Mouse (Mus musculus) c-Kit-positive CD71-negative TER-119-negative erythroid progenitor cells, embryonic 14.5 days (primary cell): ENCODE measurements around the gene Tead1.
"Not testable (repeated sequence)": the region's sequence is repeated elsewhere in the genome, so short reads cannot be mapped to it uniquely, and the experiment has no call there.

Experiments
- DNase-seq: peaks from one replicate; pipeline ENCODE4 v3.0.0-alpha.2; 2013; ENCODE audit warnings: low read depth

The Tead1 gene

DNA sequence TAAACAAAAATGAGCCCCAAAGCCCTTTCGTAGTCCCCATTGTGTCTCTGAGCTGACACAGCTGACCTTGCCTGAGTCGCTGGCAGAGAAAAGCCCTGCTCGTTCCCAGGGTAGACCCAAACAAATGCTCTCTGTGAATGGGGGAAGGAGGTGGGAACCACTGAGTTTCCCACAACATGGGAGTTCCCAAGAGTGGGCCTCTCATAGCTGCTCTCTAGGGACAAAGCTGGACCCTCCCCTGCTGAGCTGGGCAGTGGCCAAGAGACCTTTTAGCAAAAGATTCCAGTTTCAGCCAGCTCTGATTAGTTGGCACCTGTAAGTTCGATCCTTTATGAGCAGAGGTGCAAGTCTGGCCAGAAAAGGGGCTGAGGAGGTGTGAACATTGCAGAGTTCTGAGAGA, 243.7 kb downstream of the Tead1 start:
- DNase-seq, result no peak

DNA sequence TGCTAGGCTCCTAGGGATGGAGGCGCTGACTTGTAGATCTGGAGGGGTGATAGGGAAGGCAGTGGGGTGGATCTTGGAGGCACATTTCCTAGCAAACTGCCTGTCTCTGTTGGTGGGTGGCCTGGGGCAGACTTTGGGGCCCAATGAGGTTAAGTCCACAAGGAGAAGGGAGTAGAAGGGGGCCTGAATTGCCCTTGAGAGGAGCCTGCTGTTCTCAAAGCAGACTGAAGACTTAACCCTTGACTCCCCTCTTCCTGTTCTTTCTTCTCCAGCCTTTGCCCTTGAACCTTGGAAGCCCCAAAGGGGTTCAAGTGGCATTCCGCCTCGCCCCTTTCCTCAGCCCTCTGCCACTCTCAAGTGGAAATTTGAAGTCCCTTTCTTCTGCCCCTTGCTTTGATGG, 244.6 kb downstream of the Tead1 start:
- no peak for DNase-seq

DNA sequence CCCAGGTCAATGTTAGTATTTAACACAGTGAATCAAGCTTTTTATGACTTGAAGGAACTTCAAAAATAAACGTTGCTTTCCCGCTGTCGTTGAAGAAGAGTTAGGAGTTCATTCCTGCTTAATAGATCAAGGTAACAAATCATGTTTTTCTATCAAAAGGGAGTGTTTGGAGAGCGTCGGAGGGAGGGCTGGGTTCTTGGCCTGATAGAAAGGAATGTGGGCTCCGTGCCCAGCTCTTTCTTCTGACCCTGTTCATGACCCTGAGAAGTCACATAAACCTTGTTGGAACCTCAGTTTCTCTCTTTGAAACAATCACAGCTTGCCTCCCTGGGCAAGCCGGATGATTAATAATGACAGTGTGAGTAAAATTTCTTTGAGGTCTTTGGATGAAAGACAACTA, 251.6 kb downstream of the Tead1 start:
- DNase-seq, result no peak

DNA sequence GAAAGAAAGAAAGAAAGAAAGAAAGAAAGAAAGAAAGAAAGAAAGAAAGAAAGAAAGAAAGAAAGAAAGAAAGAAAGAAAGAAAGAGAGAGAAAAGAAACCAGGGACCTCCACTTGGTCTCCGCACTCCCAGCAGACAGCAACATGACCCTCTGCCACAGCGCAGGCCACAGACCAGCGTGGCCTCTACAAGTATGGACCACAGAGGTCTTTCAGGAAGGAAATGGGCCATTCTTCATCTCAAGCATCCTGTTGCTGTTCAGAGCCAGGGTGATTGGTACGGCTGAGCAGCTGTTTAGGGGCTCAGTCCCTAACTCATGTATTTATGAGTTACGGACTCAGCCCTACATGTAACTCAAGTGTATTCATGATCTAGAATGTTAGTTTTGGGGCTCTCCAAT, 256.8 kb downstream of the Tead1 start:
- DNase-seq, result not testable (repeated sequence)

DNA sequence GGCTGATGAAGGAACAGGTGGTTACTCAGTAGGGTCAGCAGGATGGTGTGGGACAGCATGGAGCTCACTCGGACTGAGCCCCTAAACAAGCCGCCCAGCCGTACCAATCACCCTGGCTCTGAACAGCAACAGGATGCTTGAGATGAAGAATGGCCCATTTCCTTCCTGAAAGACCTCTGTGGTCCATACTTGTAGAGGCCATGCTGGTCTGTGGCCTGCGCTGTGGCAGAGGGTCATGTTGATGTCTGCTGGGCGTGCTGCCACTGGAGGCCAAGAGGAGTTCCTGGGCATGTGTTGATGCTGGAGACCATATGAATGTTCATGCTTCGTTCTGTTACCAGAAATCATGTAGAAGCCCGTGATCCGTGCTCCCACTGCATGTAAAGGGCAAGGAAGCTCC, 258.0 kb downstream of the Tead1 start:
- DNase-seq, result no peak

DNA sequence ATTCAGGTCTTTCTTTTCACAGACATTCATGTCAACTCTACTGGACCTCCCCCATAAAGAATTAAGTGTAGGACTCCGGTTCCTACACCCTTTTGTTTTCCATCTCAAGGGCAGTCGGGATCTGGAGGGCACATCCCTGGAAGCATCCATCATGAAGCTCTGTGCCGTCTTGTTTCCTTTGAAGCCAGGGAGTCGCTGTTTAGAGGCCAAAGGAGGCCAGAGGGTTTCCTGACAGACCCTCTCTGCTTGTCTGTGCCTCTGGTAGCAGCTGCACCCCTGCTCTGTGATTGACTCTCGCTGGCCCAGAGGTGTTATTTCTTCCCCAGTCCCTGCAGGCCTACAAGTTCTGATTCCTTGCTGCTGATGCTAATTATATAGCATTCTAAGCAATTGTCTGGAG, 259.8 kb downstream of the Tead1 start:
- DNase-seq, result no peak

DNA sequence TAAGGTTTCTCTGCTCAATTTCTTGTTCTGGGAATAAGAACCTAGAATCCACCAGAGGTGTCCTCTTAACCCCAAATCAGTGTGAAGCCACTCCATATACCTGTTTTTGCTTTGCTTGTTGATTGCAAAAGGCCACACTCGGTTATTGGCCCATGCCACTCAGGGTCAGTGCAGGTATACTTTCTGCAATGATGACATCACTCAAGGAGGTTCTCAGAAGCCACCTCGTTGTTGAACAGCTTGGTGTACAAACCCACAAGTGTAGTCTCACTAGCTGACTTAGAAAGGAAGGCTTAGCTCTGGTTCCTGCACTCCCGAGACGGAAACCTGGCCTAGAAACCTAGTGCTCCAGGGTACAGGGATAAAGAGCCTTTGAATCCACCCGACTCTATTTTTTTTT, 263.4 kb downstream of the Tead1 start:
- DNase-seq, result no peak

DNA sequence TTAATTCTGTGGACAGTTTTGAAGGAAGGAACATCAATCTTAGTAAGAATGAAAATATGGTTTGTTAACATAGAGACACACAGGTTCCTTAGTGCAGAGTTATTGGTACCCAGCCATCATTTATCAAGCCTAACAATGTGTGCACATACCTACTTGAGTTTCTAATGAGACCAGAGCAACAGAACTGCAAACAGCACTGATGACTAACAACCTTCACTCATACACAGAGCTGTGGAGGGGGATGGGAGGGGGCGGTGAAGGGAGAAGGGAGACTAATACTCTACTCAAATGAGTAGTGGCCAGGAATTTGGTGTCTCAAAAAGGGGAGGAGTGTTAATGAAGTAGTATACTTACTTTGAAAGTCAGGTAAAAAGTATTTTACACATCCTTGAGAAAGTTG, 263.9 kb downstream of the Tead1 start:
- no peak for DNase-seq

DNA sequence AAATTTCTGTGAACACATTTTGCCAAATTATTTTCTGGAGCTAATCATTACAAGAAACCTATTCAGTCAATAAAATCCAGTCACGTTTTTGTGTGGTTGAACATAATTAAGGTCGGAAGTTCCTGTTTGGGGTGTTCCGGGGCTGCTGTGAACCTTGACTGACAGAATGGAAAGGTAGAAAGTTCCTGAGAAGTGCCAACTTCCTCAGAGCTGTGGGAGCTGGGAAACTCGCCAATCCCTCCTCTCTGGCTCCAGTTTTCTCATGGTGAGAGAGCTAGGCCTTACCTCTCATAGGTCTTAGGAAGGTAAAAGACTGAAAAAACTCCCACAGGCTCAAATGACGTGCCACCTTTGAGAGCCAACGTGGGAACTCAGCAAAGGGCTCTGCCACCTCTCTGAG, 267.6 kb downstream of the Tead1 start:
- DNase-seq, result no peak

DNA sequence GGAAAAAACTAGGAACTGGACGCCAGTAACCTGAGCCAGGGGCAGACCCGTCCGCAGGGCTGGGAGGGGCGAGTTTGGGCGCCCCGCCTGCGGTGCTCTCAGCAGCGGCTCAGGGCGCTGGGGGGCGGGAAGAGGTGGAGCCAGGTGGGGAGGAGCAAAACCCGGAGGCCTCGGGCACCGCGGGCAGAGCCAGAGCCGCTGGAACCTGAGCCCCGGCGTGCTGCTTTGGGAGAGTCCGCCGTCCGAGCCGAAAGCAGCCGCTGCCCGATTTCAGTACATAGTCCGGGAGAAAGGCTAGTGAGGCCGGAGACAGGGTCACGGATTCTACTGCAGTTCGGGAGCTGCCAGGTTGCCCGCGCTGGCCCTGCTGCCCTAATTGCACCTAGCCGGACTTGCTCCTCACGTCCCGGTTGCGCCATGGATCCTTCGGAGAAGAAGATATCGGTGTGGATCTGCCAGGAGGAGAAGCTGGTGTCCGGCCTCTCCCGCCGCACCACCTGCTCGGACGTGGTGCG, 274.7 kb downstream of the Tead1 start, which contains the start of gene Rassf10:
Gene Rassf10, plus strand, starts transcription at position 186 of the 515 bp plus-strand sequence.
- DNase-seq, result no peak

DNA sequence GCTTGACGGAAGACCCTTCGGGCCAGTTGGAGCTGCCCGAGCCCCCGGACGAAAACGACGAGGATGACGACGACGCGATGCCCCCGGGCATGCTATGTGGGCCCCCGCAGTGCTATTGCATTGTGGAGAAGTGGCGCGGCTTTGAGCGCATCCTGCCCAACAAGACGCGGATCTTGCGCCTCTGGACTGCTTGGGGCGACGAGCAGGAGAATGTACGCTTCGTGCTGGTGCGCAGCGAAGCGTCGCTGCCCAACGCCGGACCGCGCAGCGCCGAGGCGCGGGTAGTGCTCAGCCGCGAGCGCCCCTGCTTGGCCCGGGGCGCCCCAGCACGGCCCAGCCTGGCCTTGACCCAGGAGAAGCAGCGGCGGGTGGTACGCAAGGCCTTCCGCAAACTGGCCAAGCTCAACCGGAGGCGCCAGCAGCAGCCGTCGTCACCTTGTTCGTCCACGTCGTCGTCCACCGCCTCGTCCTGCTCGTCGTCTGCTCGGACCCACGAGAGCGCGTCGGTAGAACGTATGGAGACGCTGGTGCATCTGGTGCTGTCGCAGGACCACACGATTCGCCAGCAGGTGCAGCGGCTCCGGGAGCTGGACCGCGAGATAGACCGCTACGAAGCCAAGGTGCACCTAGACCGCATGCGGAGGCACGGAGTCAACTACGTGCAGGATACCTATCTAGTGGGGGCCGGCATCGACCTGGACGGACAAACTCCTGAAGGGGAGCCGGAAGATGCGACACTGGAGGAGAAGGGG, 275.4 kb downstream of the Tead1 start:
- DNase-seq, result no peak

DNA sequence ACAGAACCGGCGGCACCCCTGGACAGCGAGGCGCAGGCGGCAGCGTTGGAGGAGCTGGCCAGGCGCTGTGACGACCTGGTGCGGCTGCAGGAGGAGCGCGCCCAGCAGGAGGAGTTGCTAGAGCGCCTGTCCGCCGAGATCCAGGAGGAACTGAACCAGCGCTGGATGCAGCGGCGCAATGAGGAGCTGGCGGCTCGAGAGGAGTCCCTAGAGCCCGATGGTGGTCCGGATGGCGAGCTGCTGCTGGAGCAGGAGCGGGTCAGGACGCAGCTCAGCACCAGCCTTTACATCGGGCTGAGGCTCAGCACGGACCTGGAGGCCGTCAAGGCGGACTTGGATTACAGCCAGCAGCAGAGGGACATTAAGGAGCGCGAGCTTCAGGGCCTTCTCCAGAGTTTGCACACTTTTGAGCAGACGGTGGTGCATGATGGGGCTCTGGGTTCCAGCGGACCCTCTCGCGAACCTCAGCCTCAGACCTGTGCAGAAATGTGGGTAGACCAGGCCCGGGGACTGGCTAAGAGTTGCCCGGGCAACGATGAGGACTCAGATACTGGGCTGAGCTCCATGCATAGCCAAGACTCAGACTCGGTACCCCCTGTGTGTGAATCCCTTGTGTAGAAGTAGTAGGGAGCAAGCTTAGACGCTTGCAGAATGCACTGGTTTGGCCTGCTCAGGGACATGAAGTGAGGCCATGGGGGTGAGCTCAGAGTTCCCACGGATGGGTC, 276.1 kb downstream of the Tead1 start:
- no peak for DNase-seq

DNA sequence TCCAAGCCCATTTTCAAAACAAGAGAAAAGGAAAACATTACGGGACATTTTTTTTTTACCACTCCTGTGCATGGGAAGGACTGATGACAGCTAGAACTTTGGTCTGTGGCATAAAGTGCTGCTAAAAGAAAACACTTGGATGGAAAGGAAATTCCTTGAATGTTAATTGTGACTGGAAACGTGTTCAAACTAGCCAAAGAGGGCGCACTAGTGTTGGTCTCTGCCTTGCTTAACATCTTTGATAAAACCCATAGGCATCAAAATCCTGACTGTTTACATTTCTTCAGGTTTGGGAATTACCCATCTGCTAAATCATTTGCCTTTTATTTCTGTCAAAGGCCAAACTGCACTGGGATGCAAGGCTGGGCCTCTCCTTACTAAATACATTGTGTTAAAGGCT, 276.8 kb downstream of the Tead1 start:
- DNase-seq, result no peak
